Mouse (Mus musculus): ENCODE results near the gene Myo1h. TPM values are rescaled to one million over a fixed set of nuclear protein-coding genes. Genes with fewer than 3 reads are reported as not detected.
A peak's percentile ranks its signal among the peaks of the same experiment; 100 is the strongest.

Myo1h gene
- polyA plus RNA-seq, 1 experiment from 2014 or later, result 4.6 TPM

- Histone ChIP-seq H3K36me3 (ENCODE audit: control insufficient read depth, insufficient read depth, low read length) (no peaks in the 10 kb centered on the region), H3K4me1 (replicated peaks; ENCODE audit: control insufficient read depth, insufficient read depth, low read length) (peaks cover 10% of the 10 kb centered on the region), H3K9me3 (ENCODE audit: control insufficient read depth, low read length) (no peaks in the 10 kb centered on the region), H3K9ac (ENCODE audit: low read length) (no peak overlapping the region), H3K27me3 (replicated peaks; ENCODE audit: control insufficient read depth, insufficient read depth, low read length) (peaks cover 41% of the 10 kb centered on the region), H3K27ac (ENCODE audit: low read depth) (no peak overlapping the region), H3K4me3 (ENCODE audit: low read depth, low read length) (no peak overlapping the region), H3K4me2 (ENCODE audit: low read length) (no peak overlapping the region)
- no peak for DNase-seq (ENCODE audit: low spot score)
- ATAC-seq (replicated peaks; ENCODE audit: low FRiP score, low TSS enrichment, low read depth), result no peak
- WGBS, result 77% methylated on average over 7 of the region's 7 CpGs
Observed at GRCm38 (mm10) chr5:114269499-114269898, 19.5 kb upstream of the Myo1h start.

GRCm38 (mm10) chr5:114269984-114270383 lies 19.0 kb upstream of the Myo1h start:
- Histone ChIP-seq H3K36me3 (ENCODE audit: control insufficient read depth, insufficient read depth, low read length) (no peaks in the 10 kb centered on the region), H3K9me3 (ENCODE audit: control insufficient read depth, low read length) (no peaks in the 10 kb centered on the region), H3K4me1 (replicated peaks; ENCODE audit: control insufficient read depth, insufficient read depth, low read length) (peaks cover 10% of the 10 kb centered on the region), H3K27ac (ENCODE audit: low read depth) (no peak overlapping the region), H3K4me2 (ENCODE audit: low read length) (no peak overlapping the region), H3K27me3 (replicated peaks; ENCODE audit: control insufficient read depth, insufficient read depth, low read length) (peaks cover 46% of the 10 kb centered on the region), H3K9ac (ENCODE audit: low read length) (no peak overlapping the region), H3K4me3 (ENCODE audit: low read depth, low read length) (no peak overlapping the region)
- DNase-seq (ENCODE audit: low spot score) (no peak), ATAC-seq (replicated peaks; ENCODE audit: low FRiP score, low TSS enrichment, low read depth) (no peak)
- 19% methylated on average over 12 of the region's 12 CpGs for WGBS

- Histone ChIP-seq H3K4me1 (replicated peaks; ENCODE audit: control insufficient read depth, insufficient read depth, low read length) (peaks cover 7% of the 10 kb centered on the region), H3K9ac (ENCODE audit: low read length) (no peak within 1 kb of the TSS), H3K36me3 (ENCODE audit: control insufficient read depth, insufficient read depth, low read length) (no peaks in the 10 kb centered on the region), H3K27ac (ENCODE audit: low read depth) (no peak within 1 kb of the TSS), H3K4me3 (ENCODE audit: low read depth, low read length) (peak within 1 kb of the TSS; percentile 32), H3K4me2 (ENCODE audit: low read length) (peak within 1 kb of the TSS; percentile 55), H3K27me3 (replicated peaks; ENCODE audit: control insufficient read depth, insufficient read depth, low read length) (peaks cover 74% of the 10 kb centered on the region), H3K9me3 (ENCODE audit: control insufficient read depth, low read length) (no peaks in the 10 kb centered on the region)
- under 1% methylated on average over 45 of the region's 56 CpGs for WGBS
- ATAC-seq (replicated peaks; ENCODE audit: low FRiP score, low TSS enrichment, low read depth) (peak; percentile 43; the same call in 1 of the 2 replicates), DNase-seq (ENCODE audit: low spot score) (peak; percentile 61)
Observed at GRCm38 (mm10) chr5:114273693-114274402, 15.1 kb upstream of the Myo1h start, which contains the start of gene Foxn4. Gene Foxn4, minus strand, starts transcription at chr5:114273807.

GRCm38 (mm10) chr5:114275339-114275738 lies 13.6 kb upstream of the Myo1h start:
- peaks cover 80% of the 10 kb centered on the region for H3K27me3 ChIP-seq (replicated peaks; ENCODE audit: control insufficient read depth, insufficient read depth, low read length)
- H3K4me2 ChIP-seq (ENCODE audit: low read length), result no peak overlapping the region
- WGBS, result 31% methylated on average over 8 of the region's 8 CpGs
- H3K9me3 ChIP-seq (ENCODE audit: control insufficient read depth, low read length), result no peaks in the 10 kb centered on the region
- no peak overlapping the region for H3K9ac ChIP-seq (ENCODE audit: low read length)
- no peak for ATAC-seq (replicated peaks; ENCODE audit: low FRiP score, low TSS enrichment, low read depth)
- H3K4me3 ChIP-seq (ENCODE audit: low read depth, low read length), result no peak overlapping the region
- H3K36me3 ChIP-seq (ENCODE audit: control insufficient read depth, insufficient read depth, low read length), result no peaks in the 10 kb centered on the region
- DNase-seq (ENCODE audit: low spot score), result no peak
- peaks cover 7% of the 10 kb centered on the region for H3K4me1 ChIP-seq (replicated peaks; ENCODE audit: control insufficient read depth, insufficient read depth, low read length)
- no peak overlapping the region for H3K27ac ChIP-seq (ENCODE audit: low read depth)

GRCm38 (mm10) chr5:114275991-114276390 lies 13.0 kb upstream of the Myo1h start:
- Histone ChIP-seq H3K27me3 (replicated peaks; ENCODE audit: control insufficient read depth, insufficient read depth, low read length) (peaks cover 73% of the 10 kb centered on the region), H3K4me2 (ENCODE audit: low read length) (no peak overlapping the region), H3K4me1 (replicated peaks; ENCODE audit: control insufficient read depth, insufficient read depth, low read length) (peaks cover 7% of the 10 kb centered on the region), H3K27ac (ENCODE audit: low read depth) (no peak overlapping the region), H3K9ac (ENCODE audit: low read length) (no peak overlapping the region), H3K36me3 (ENCODE audit: control insufficient read depth, insufficient read depth, low read length) (no peaks in the 10 kb centered on the region), H3K9me3 (ENCODE audit: control insufficient read depth, low read length) (no peaks in the 10 kb centered on the region), H3K4me3 (ENCODE audit: low read depth, low read length) (no peak overlapping the region)
- ATAC-seq (replicated peaks; ENCODE audit: low FRiP score, low TSS enrichment, low read depth), result no peak
- 40% methylated on average over 16 of the region's 16 CpGs for WGBS
- DNase-seq (ENCODE audit: low spot score), result no peak

- no peak overlapping the region for H3K27ac ChIP-seq (ENCODE audit: low read depth)
- H3K36me3 ChIP-seq (ENCODE audit: control insufficient read depth, insufficient read depth, low read length), result no peaks in the 10 kb centered on the region
- DNase-seq (ENCODE audit: low spot score) (no peak), ATAC-seq (replicated peaks; ENCODE audit: low FRiP score, low TSS enrichment, low read depth) (no peak)
- H3K4me2 ChIP-seq (ENCODE audit: low read length), result no peak overlapping the region
- no peak overlapping the region for H3K4me3 ChIP-seq (ENCODE audit: low read depth, low read length)
- peaks cover 38% of the 10 kb centered on the region for H3K27me3 ChIP-seq (replicated peaks; ENCODE audit: control insufficient read depth, insufficient read depth, low read length)
- H3K9ac ChIP-seq (ENCODE audit: low read length), result no peak overlapping the region
- no peaks in the 10 kb centered on the region for H3K4me1 ChIP-seq (replicated peaks; ENCODE audit: control insufficient read depth, insufficient read depth, low read length)
- H3K9me3 ChIP-seq (ENCODE audit: control insufficient read depth, low read length), result no peaks in the 10 kb centered on the region
- whole genome bisulfite sequencing, result 53% methylated on average over 12 of the region's 12 CpGs
Observed at GRCm38 (mm10) chr5:114279382-114280143, 9.4 kb upstream of the Myo1h start.

GRCm38 (mm10) chr5:114282346-114282745 lies 6.6 kb upstream of the Myo1h start:
- Histone ChIP-seq H3K27me3 (replicated peaks; ENCODE audit: control insufficient read depth, insufficient read depth, low read length) (peaks cover 10% of the 10 kb centered on the region), H3K9me3 (ENCODE audit: control insufficient read depth, low read length) (no peaks in the 10 kb centered on the region), H3K4me2 (ENCODE audit: low read length) (no peak overlapping the region), H3K4me1 (replicated peaks; ENCODE audit: control insufficient read depth, insufficient read depth, low read length) (no peaks in the 10 kb centered on the region), H3K27ac (ENCODE audit: low read depth) (no peak overlapping the region), H3K9ac (ENCODE audit: low read length) (no peak overlapping the region), H3K4me3 (ENCODE audit: low read depth, low read length) (no peak overlapping the region), H3K36me3 (ENCODE audit: control insufficient read depth, insufficient read depth, low read length) (no peaks in the 10 kb centered on the region)
- no peak for DNase-seq (ENCODE audit: low spot score)
- WGBS, result 31% methylated on average over 6 of the region's 6 CpGs
- ATAC-seq (replicated peaks; ENCODE audit: low FRiP score, low TSS enrichment, low read depth), result no peak

GRCm38 (mm10) chr5:114284604-114285397 lies 4.2 kb upstream of the Myo1h start:
- DNase-seq (ENCODE audit: low spot score), result no peak
- no peaks in the 10 kb centered on the region for H3K9me3 ChIP-seq (ENCODE audit: control insufficient read depth, low read length)
- H3K4me1 ChIP-seq (replicated peaks; ENCODE audit: control insufficient read depth, insufficient read depth, low read length), result no peaks in the 10 kb centered on the region
- H3K27ac ChIP-seq (ENCODE audit: low read depth), result no peak overlapping the region
- H3K27me3 ChIP-seq (replicated peaks; ENCODE audit: control insufficient read depth, insufficient read depth, low read length), result peaks cover 10% of the 10 kb centered on the region
- WGBS, result 71% methylated on average over 13 of the region's 13 CpGs
- no peaks in the 10 kb centered on the region for H3K36me3 ChIP-seq (ENCODE audit: control insufficient read depth, insufficient read depth, low read length)
- ATAC-seq (replicated peaks; ENCODE audit: low FRiP score, low TSS enrichment, low read depth), result no peak
- no peak overlapping the region for H3K4me3 ChIP-seq (ENCODE audit: low read depth, low read length)
- H3K4me2 ChIP-seq (ENCODE audit: low read length), result no peak overlapping the region
- H3K9ac ChIP-seq (ENCODE audit: low read length), result no peak overlapping the region
